Mouse (Mus musculus) intestine, embryonic 15.5 days (tissue): ENCODE measurements at regions not wholly inside any gene's neighbourhood (a gene's known extent, or its start where the extent isn't known, plus 50 kb on each side); places are given as distances from the start of the nearest gene placed in this dataset.

Experiments
- ATAC-seq: fragments of 200-750 bp; cut with Nextera tagmentation; 2 replicates; pipeline ENCODE4 v1.8.0; 2017; ENCODE audit warnings: moderate TSS enrichment, moderate library complexity
- H3K27ac ChIP-seq: fragments of 300-500 bp; sonication (generic); 2 replicates; pipeline ENCODE4 v1.5.1; 2015; ENCODE audit warnings: mild to moderate bottlenecking, inconsistent platforms
- H3K27me3 ChIP-seq: fragments of 300-500 bp; sonication (generic); replicated peaks from 2 replicates; pipeline ENCODE4 v1.6.1; 2015; ENCODE audit warnings: inconsistent platforms
- H3K36me3 ChIP-seq: fragments of 300-500 bp; sonication (generic); 2 replicates; pipeline ENCODE4 v1.6.1; 2015; ENCODE audit warnings: inconsistent platforms
- H3K4me1 ChIP-seq: fragments of 300-500 bp; sonication (generic); replicated peaks from 2 replicates; pipeline ENCODE4 v1.6.1; 2015; ENCODE audit warnings: inconsistent platforms
- H3K4me2 ChIP-seq: fragments of 300-500 bp; sonication (generic); replicated peaks from 2 replicates; pipeline ENCODE4 v1.6.1; 2015; ENCODE audit warnings: mild to moderate bottlenecking, inconsistent platforms
- H3K4me3 ChIP-seq: fragments of 300-500 bp; sonication (generic); replicated peaks from 2 replicates; pipeline ENCODE4 v1.5.1; 2015; ENCODE audit warnings: inconsistent platforms
- H3K9ac ChIP-seq: fragments of 300-500 bp; sonication (generic); 2 replicates; pipeline ENCODE4 v1.6.1; 2015; ENCODE audit warnings: inconsistent platforms
- H3K9me3 ChIP-seq: fragments of 300-500 bp; sonication (generic); 2 replicates; pipeline ENCODE4 v1.6.1; 2016; ENCODE audit warnings: inconsistent platforms
- WGBS: fragments of 180-500 bp; shearing (Covaris S2); methylation state at CpG from one replicate; pipeline ENCODE4 v1.1.7; 2015; 5-methylcytosine and 5-hydroxymethylcytosine counted together

- Histone ChIP-seq H3K27ac (no peak overlapping the region), H3K27me3 (no peaks in the 10 kb centered on the region), H3K4me3 (no peak overlapping the region), H3K4me1 (no peaks in the 10 kb centered on the region), H3K9me3 (no peaks in the 10 kb centered on the region), H3K36me3 (no peaks in the 10 kb centered on the region), H3K9ac (no peak overlapping the region), H3K4me2 (no peak overlapping the region)
- no peak for ATAC-seq
- 60% methylated on average over 3 of the region's 3 CpGs for WGBS
Observed at GRCm38 (mm10) chr7:78049606-78050005, 688.2 kb downstream of the Ntrk3 start.

GRCm38 (mm10) chr7:78045456-78045855 is 692.4 kb downstream of the Ntrk3 start:
- Histone ChIP-seq H3K36me3 (no peaks in the 10 kb centered on the region), H3K4me3 (no peak overlapping the region), H3K4me1 (no peaks in the 10 kb centered on the region), H3K27me3 (no peaks in the 10 kb centered on the region), H3K4me2 (no peak overlapping the region), H3K9me3 (no peaks in the 10 kb centered on the region), H3K9ac (no peak overlapping the region), H3K27ac (no peak overlapping the region)
- WGBS, result 65% methylated on average over 5 of the region's 5 CpGs
- ATAC-seq, result no peak

GRCm38 (mm10) chr7:78031032-78031431 is 706.8 kb downstream of the Ntrk3 start:
- H3K9ac ChIP-seq, result no peak overlapping the region
- no peak overlapping the region for H3K27ac ChIP-seq
- H3K4me2 ChIP-seq, result no peak overlapping the region
- H3K27me3 ChIP-seq, result no peaks in the 10 kb centered on the region
- 49% methylated on average over 2 of the region's 2 CpGs for WGBS
- no peaks in the 10 kb centered on the region for H3K36me3 ChIP-seq
- H3K4me1 ChIP-seq, result no peaks in the 10 kb centered on the region
- H3K9me3 ChIP-seq, result no peaks in the 10 kb centered on the region
- ATAC-seq, result no peak
- H3K4me3 ChIP-seq, result no peak overlapping the region

- no peaks in the 10 kb centered on the region for H3K27me3 ChIP-seq
- no peaks in the 10 kb centered on the region for H3K9me3 ChIP-seq
- ATAC-seq, result no peak
- no peak overlapping the region for H3K9ac ChIP-seq
- H3K36me3 ChIP-seq, result no peaks in the 10 kb centered on the region
- H3K4me2 ChIP-seq, result no peak overlapping the region
- no peak overlapping the region for H3K4me3 ChIP-seq
- H3K4me1 ChIP-seq, result no peaks in the 10 kb centered on the region
- WGBS, result 68% methylated on average over 4 of the region's 4 CpGs
- H3K27ac ChIP-seq, result no peak overlapping the region
Observed at GRCm38 (mm10) chr7:78026992-78027615, 710.7 kb downstream of the Ntrk3 start.

- WGBS, result 96% methylated on average over 1 of the region's 1 CpGs
- H3K9ac ChIP-seq, result no peak overlapping the region
- no peaks in the 10 kb centered on the region for H3K9me3 ChIP-seq
- H3K4me1 ChIP-seq, result no peaks in the 10 kb centered on the region
- no peak overlapping the region for H3K4me3 ChIP-seq
- no peak overlapping the region for H3K27ac ChIP-seq
- no peak for ATAC-seq
- no peaks in the 10 kb centered on the region for H3K27me3 ChIP-seq
- no peak overlapping the region for H3K4me2 ChIP-seq
- H3K36me3 ChIP-seq, result no peaks in the 10 kb centered on the region
Observed at GRCm38 (mm10) chr7:78023591-78023990, 714.2 kb downstream of the Ntrk3 start.

- H3K27ac ChIP-seq, result no peak overlapping the region
- no peak for ATAC-seq
- no peak overlapping the region for H3K4me2 ChIP-seq
- H3K4me1 ChIP-seq, result no peaks in the 10 kb centered on the region
- H3K9me3 ChIP-seq, result no peaks in the 10 kb centered on the region
- H3K9ac ChIP-seq, result no peak overlapping the region
- H3K36me3 ChIP-seq, result no peaks in the 10 kb centered on the region
- H3K27me3 ChIP-seq, result no peaks in the 10 kb centered on the region
- no peak overlapping the region for H3K4me3 ChIP-seq
- WGBS, result 80% methylated on average over 3 of the region's 3 CpGs
Observed at GRCm38 (mm10) chr7:78023075-78023474, 714.7 kb downstream of the Ntrk3 start.

GRCm38 (mm10) chr7:78013631-78014030 is 724.2 kb downstream of the Ntrk3 start:
- Histone ChIP-seq H3K27ac (no peak overlapping the region), H3K4me2 (no peak overlapping the region), H3K9ac (no peak overlapping the region), H3K27me3 (no peaks in the 10 kb centered on the region), H3K9me3 (no peaks in the 10 kb centered on the region), H3K36me3 (no peaks in the 10 kb centered on the region), H3K4me3 (no peak overlapping the region), H3K4me1 (no peaks in the 10 kb centered on the region)
- no peak for ATAC-seq
- WGBS, result 53% methylated on average over 6 of the region's 6 CpGs

GRCm38 (mm10) chr7:78003086-78003485 is 734.7 kb downstream of the Ntrk3 start:
- H3K4me3 ChIP-seq, result no peak overlapping the region
- no peaks in the 10 kb centered on the region for H3K36me3 ChIP-seq
- H3K27ac ChIP-seq, result no peak overlapping the region
- no peak overlapping the region for H3K9ac ChIP-seq
- no peaks in the 10 kb centered on the region for H3K4me1 ChIP-seq
- WGBS, result 81% methylated on average over 2 of the region's 2 CpGs
- H3K9me3 ChIP-seq, result no peaks in the 10 kb centered on the region
- no peaks in the 10 kb centered on the region for H3K27me3 ChIP-seq
- ATAC-seq, result no peak
- no peak overlapping the region for H3K4me2 ChIP-seq

GRCm38 (mm10) chr7:77993840-77994239 is 744.0 kb downstream of the Ntrk3 start:
- no peaks in the 10 kb centered on the region for H3K27me3 ChIP-seq
- H3K9me3 ChIP-seq, result no peaks in the 10 kb centered on the region
- no peak overlapping the region for H3K4me3 ChIP-seq
- 80% methylated on average over 2 of the region's 2 CpGs for WGBS
- no peak overlapping the region for H3K27ac ChIP-seq
- no peaks in the 10 kb centered on the region for H3K4me1 ChIP-seq
- H3K36me3 ChIP-seq, result no peaks in the 10 kb centered on the region
- no peak overlapping the region for H3K9ac ChIP-seq
- no peak for ATAC-seq
- no peak overlapping the region for H3K4me2 ChIP-seq

- no peak overlapping the region for H3K4me2 ChIP-seq
- no peak for ATAC-seq
- H3K27me3 ChIP-seq, result no peaks in the 10 kb centered on the region
- WGBS, result 69% methylated on average over 10 of the region's 10 CpGs
- H3K9me3 ChIP-seq, result no peaks in the 10 kb centered on the region
- no peak overlapping the region for H3K27ac ChIP-seq
- H3K4me3 ChIP-seq, result no peak overlapping the region
- H3K36me3 ChIP-seq, result no peaks in the 10 kb centered on the region
- no peak overlapping the region for H3K9ac ChIP-seq
- H3K4me1 ChIP-seq, result peaks cover 2% of the 10 kb centered on the region; the same call in 1 of the 2 replicates
Observed at GRCm38 (mm10) chr7:77990150-77990549, 747.7 kb downstream of the Ntrk3 start.

- Histone ChIP-seq H3K36me3 (no peaks in the 10 kb centered on the region), H3K27me3 (no peaks in the 10 kb centered on the region), H3K4me2 (no peak overlapping the region), H3K9me3 (no peaks in the 10 kb centered on the region), H3K4me1 (peaks cover 2% of the 10 kb centered on the region; the same call in 1 of the 2 replicates), H3K9ac (no peak overlapping the region), H3K27ac (no peak overlapping the region), H3K4me3 (no peak overlapping the region)
- WGBS, result 37% methylated on average over 5 of the region's 5 CpGs
- no peak for ATAC-seq
Observed at GRCm38 (mm10) chr7:77988177-77988576, 749.6 kb downstream of the Ntrk3 start.

- H3K9ac ChIP-seq, result no peak overlapping the region
- no peaks in the 10 kb centered on the region for H3K36me3 ChIP-seq
- no peaks in the 10 kb centered on the region for H3K9me3 ChIP-seq
- no peaks in the 10 kb centered on the region for H3K4me1 ChIP-seq
- no peak overlapping the region for H3K4me2 ChIP-seq
- H3K27ac ChIP-seq, result no peak overlapping the region
- no peak for ATAC-seq
- H3K4me3 ChIP-seq, result no peak overlapping the region
- no peaks in the 10 kb centered on the region for H3K27me3 ChIP-seq
- WGBS, result 78% methylated on average over 2 of the region's 2 CpGs
Observed at GRCm38 (mm10) chr7:77966658-77967057, 771.2 kb downstream of the Ntrk3 start.

GRCm38 (mm10) chr7:77933366-77933765 is 804.4 kb downstream of the Ntrk3 start:
- no peaks in the 10 kb centered on the region for H3K9me3 ChIP-seq
- no peak overlapping the region for H3K9ac ChIP-seq
- H3K4me3 ChIP-seq, result no peak overlapping the region
- no peak for ATAC-seq
- no peaks in the 10 kb centered on the region for H3K4me1 ChIP-seq
- no peak overlapping the region for H3K27ac ChIP-seq
- no peak overlapping the region for H3K4me2 ChIP-seq
- WGBS, result 54% methylated on average over 2 of the region's 2 CpGs
- H3K27me3 ChIP-seq, result no peaks in the 10 kb centered on the region
- no peaks in the 10 kb centered on the region for H3K36me3 ChIP-seq
